Mouse (Mus musculus) heart, adult 2 months (tissue): ENCODE data around the gene Map7. TPM values are rescaled to one million over a fixed set of nuclear protein-coding genes. Genes with fewer than 3 reads are reported as not detected.

Experiments used
- DNase-seq, 2 experiments: peaks; one replicate each; pipeline ENCODE4 v3.0.0; 2021
- H3K27ac ChIP-seq: fragments of 200-600 bp; 2 replicates; pipeline ENCODE4 v1.8.1; 2022
- H3K27me3 ChIP-seq: fragments of 200-500 bp; 2 replicates; pipeline ENCODE4 v1.6.1; 2012; ENCODE audit warnings: mild to moderate bottlenecking, low read length, inconsistent platforms, mixed read lengths; ENCODE audit not compliant: control insufficient read depth, insufficient read depth
- H3K36me3 ChIP-seq: fragments of 200-500 bp; 2 replicates; pipeline ENCODE4 v1.6.1; 2012; ENCODE audit warnings: low read length, inconsistent platforms; ENCODE audit not compliant: control insufficient read depth, insufficient read depth
- H3K4me1 ChIP-seq: fragments of 200-500 bp; 2 replicates; pipeline ENCODE4 v1.6.1; 2011; ENCODE audit warnings: low read length; ENCODE audit not compliant: control insufficient read depth, insufficient read depth
- H3K4me3 ChIP-seq: fragments of 200-600 bp; 2 replicates; pipeline ENCODE4 v1.8.1; 2022
- H3K79me2 ChIP-seq: fragments of 200-500 bp; replicated peaks from 2 replicates; pipeline ENCODE4 v1.6.1; 2012; ENCODE audit warnings: mild to moderate bottlenecking, inconsistent platforms, low read length, moderate library complexity, mixed read lengths; ENCODE audit not compliant: control insufficient read depth, insufficient read depth
- H3K9ac ChIP-seq: fragments of 200-500 bp; 2 replicates; pipeline ENCODE4 v1.6.1; 2012; ENCODE audit warnings: low read depth, mild to moderate bottlenecking, control low read depth, inconsistent platforms, low read length, mixed read lengths
- CTCF ChIP-seq: fragments of 200-600 bp; IDR thresholded peaks from 2 replicates; pipeline ENCODE4 v1.8.1; 2022; ENCODE audit warnings: antibody characterized with exemption, mild to moderate bottlenecking, moderate library complexity
- EP300 ChIP-seq: fragments of 200-500 bp; IDR thresholded peaks from 2 replicates; pipeline ENCODE4 v1.6.1; 2011; ENCODE audit warnings: low read depth, low read length, control low read depth; ENCODE audit not compliant: insufficient read depth
- POLR2A ChIP-seq: fragments of 200-500 bp; IDR thresholded peaks from 2 replicates; pipeline ENCODE4 v1.6.1; 2011; ENCODE audit warnings: mild to moderate bottlenecking, low read depth, low read length, control low read depth; ENCODE audit not compliant: insufficient read depth
- WGBS: fragments of 180-500 bp; shearing (Covaris S2); methylation state at CpG from one replicate; pipeline ENCODE4 v1.1.7; 2018; 5-methylcytosine and 5-hydroxymethylcytosine counted together
- intact Hi-C: fragments of 180-260 bp; cut with DNase I; formaldehyde crosslinking; loops from one replicate; pipeline ENCODE4 v1.15.1; 2025
- microRNA-seq, 2 experiments: library from miRNA; unstranded; fragments of <30 nt; microRNA quantifications; one replicate each; pipeline ENCODE4 v1.2.0; 2021
- polyA plus RNA-seq: library from polyadenylated mRNA; depleted of rRNA; stranded (reverse); fragments of >200 nt; gene quantifications from 2 replicates; pipeline ENCODE4 v1.2.3, GENCODE M21; 2012; rRNA removed
- total RNA-seq, 2 experiments: library from RNA; stranded (reverse); gene quantifications; 2 replicates each; pipeline ENCODE4 v1.2.3; 2021

The Map7 gene
- total and polyA plus RNA-seq, 3 experiments = 6.6 to 19.3 (median 17.9) TPM

GRCm38 (mm10) chr10:20312736-20313301, 164.5 kb downstream of the Map7 start:
- Histone ChIP-seq H3K79me2 (peaks cover 1% of the 10 kb centered on the region; the same call in 1 of the 2 replicates), H3K36me3 (peaks cover 21% of the 10 kb centered on the region), H3K9ac (peak overlapping the region; percentile 78), H3K27me3 (no peaks in the 10 kb centered on the region), H3K4me1 (peaks cover 7% of the 10 kb centered on the region), H3K27ac (peak overlapping the region; percentile 100), H3K4me3 (peak overlapping the region; percentile 75)
- under 1% methylated on average over 54 of the region's 54 CpGs for WGBS
- DNase-seq = peak; percentile 92 to 94
- intact Hi-C loops = loop anchor here (5.0 kb wide), 1 partner anchor 34 kb away; the partner anchor contains the start of gene Mtfr2
- TF ChIP-seq CTCF (no peak), EP300 (peak; percentile 53; the same call in 1 of the 2 replicates), POLR2A (peak; percentile 39)

DNA sequence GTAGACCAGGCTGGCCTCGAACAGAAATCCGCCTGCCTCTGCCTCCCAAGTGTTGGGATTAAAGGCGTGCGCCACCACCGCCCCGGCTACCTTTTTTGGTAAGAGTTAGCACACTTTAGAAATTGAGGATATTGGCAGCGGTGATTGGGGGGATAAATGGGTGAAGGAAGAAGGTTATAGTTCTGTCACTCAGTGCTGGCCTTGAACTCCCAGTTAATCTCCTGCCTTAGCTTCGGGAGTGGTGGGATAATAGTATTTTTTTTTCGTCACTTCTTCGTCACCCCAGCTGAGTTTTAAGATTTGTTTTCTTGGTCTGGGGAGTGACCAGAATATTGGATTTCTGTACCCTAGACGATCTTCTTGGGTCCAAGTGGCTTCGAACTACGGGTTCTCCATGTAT, 165.2 kb downstream of the Map7 start:
- intact Hi-C loops = loop anchor here (5.0 kb wide), 1 partner anchor 34 kb away; the partner anchor contains the start of gene Mtfr2
- Histone ChIP-seq H3K27ac (peak overlapping the region; percentile 100), H3K9ac (no peak overlapping the region), H3K4me1 (peaks cover 7% of the 10 kb centered on the region), H3K36me3 (peaks cover 27% of the 10 kb centered on the region), H3K4me3 (peak overlapping the region; percentile 75), H3K79me2 (peaks cover 3% of the 10 kb centered on the region; the same call in 1 of the 2 replicates), H3K27me3 (no peaks in the 10 kb centered on the region)
- TF ChIP-seq EP300 = no peak
- no peak for TF ChIP-seq POLR2A
- TF ChIP-seq CTCF = no peak
- no peak for DNase-seq
- WGBS = 31% methylated on average over 13 of the region's 13 CpGs

DNA sequence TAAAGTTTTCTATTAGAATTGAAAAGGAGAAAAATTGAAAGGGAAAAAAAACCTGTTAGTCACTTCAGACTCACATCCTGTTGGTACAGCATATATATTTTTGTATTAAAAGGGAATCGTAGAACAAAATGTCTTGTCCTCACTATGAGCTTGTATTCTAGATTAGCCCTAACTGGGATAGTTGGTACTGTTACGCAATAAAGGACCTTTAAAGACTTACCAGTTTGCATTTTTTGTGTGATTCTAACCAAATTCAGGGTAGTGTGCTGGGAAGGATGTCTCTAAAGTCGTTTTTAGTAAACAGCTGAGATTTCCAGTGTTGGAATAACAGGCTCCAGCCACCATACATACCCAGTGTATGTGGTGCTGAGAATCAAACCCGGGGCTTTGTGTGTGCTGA, 165.7 kb downstream of the Map7 start:
- peaks cover 3% of the 10 kb centered on the region; the same call in 1 of the 2 replicates for H3K79me2 ChIP-seq
- DNase-seq = no peak
- WGBS = 49% methylated on average over 4 of the region's 4 CpGs
- H3K36me3 ChIP-seq = peaks cover 31% of the 10 kb centered on the region
- peaks cover 7% of the 10 kb centered on the region for H3K4me1 ChIP-seq
- H3K4me3 ChIP-seq = 0 out of 2 replicates have a peak overlapping the region, but pooled peaks have one; percentile 5
- intact Hi-C loops = loop anchor here (5.0 kb wide), 1 partner anchor 33 kb away; the partner anchor contains the start of gene Mtfr2
- H3K27ac ChIP-seq = no peak overlapping the region
- no peak overlapping the region for H3K9ac ChIP-seq
- TF ChIP-seq POLR2A (no peak), CTCF (no peak), EP300 (no peak)
- H3K27me3 ChIP-seq = no peaks in the 10 kb centered on the region

- Histone ChIP-seq H3K9ac (no peak overlapping the region), H3K4me3 (no peak overlapping the region), H3K27ac (no peak overlapping the region), H3K79me2 (peaks cover 3% of the 10 kb centered on the region; the same call in 1 of the 2 replicates), H3K36me3 (peaks cover 35% of the 10 kb centered on the region), H3K4me1 (peaks cover 7% of the 10 kb centered on the region), H3K27me3 (no peaks in the 10 kb centered on the region)
- 50% methylated on average over 2 of the region's 2 CpGs for WGBS
- intact Hi-C loops = loop anchor here (5.0 kb wide), 1 partner anchor 33 kb away; the partner anchor contains the start of gene Mtfr2
- no peak for DNase-seq
- TF ChIP-seq CTCF = peak; percentile 72
- TF ChIP-seq POLR2A = no peak
- no peak for TF ChIP-seq EP300
Measured at GRCm38 (mm10) chr10:20314797-20315196, 166.5 kb downstream of the Map7 start.

DNA sequence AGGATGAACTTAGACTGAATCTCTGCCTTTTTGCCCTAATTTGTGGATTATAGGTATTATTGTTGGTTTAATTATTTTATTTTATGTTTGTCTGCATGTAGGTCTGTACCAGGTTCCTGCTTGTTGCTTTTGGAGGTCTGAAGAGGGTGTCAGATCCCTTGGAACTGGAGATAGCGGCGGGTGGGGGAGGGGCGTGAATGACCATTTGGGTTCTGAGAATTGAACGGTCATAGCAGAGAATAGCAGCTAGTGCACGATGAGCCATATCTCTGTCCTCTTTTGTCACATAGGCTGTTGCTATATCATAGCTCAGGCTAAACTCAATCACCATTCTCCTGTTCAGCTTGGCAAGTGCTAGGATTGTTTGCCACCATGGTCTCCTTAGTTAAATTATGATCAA, 169.2 kb downstream of the Map7 start:
- TF ChIP-seq POLR2A = no peak
- no peak for TF ChIP-seq EP300
- TF ChIP-seq CTCF = no peak
- no peak for DNase-seq
- no peak overlapping the region for H3K9ac ChIP-seq
- H3K27me3 ChIP-seq = no peaks in the 10 kb centered on the region
- intact Hi-C loops = no loop called here
- no peak overlapping the region for H3K27ac ChIP-seq
- peaks cover 3% of the 10 kb centered on the region; the same call in 1 of the 2 replicates for H3K79me2 ChIP-seq
- no peak overlapping the region for H3K4me3 ChIP-seq
- 39% methylated on average over 5 of the region's 5 CpGs for whole genome bisulfite sequencing
- peaks cover 3% of the 10 kb centered on the region for H3K4me1 ChIP-seq
- peaks cover 48% of the 10 kb centered on the region for H3K36me3 ChIP-seq

- Histone ChIP-seq H3K27ac (no peak overlapping the region), H3K36me3 (peaks cover 33% of the 10 kb centered on the region), H3K27me3 (no peaks in the 10 kb centered on the region), H3K4me3 (no peak overlapping the region), H3K79me2 (peaks cover 3% of the 10 kb centered on the region; the same call in 1 of the 2 replicates), H3K4me1 (no peaks in the 10 kb centered on the region), H3K9ac (no peak overlapping the region)
- no peak for DNase-seq
- intact Hi-C loops = no loop called here
- TF ChIP-seq CTCF = no peak
- TF ChIP-seq EP300 = no peak
- TF ChIP-seq POLR2A = no peak
Measured at GRCm38 (mm10) chr10:20326226-20326625, 178.0 kb downstream of the Map7 start.

Small RNA genes lying within 50 kb of the gene (microRNA-seq; reads per million reads assigned to microRNA genes)
- gene Mir6413 = 0 reads per million in 2 experiments

Other genes starting within 250 kb of the Map7 start
- gene Pex7, start 240.8 kb upstream of the Map7 start, total RNA-seq = 10 to 100 TPM; 32.5 to 32.8 TPM
- gene Pex7, start 240.8 kb upstream of the Map7 start, polyA plus RNA-seq = 37.6 and 59.0 TPM in 2 replicates
- gene Map3k5, start 214.0 kb upstream of the Map7 start, total RNA-seq = 10 to 100 TPM; 42.6 to 45.3 TPM
- gene Map3k5, start 214.0 kb upstream of the Map7 start, polyA plus RNA-seq = 7.6 and 11.9 TPM in 2 replicates
- 10 to 100 TPM; 44.1 to 53.3 TPM for gene Bclaf1, start 164.0 kb downstream of the Map7 start, total RNA-seq
- 12.3 and 26.9 TPM in 2 replicates for gene Bclaf1, start 164.0 kb downstream of the Map7 start, polyA plus RNA-seq
- gene Mtfr2, start 199.3 kb downstream of the Map7 start, total RNA-seq = not detected
- gene Mtfr2, start 199.3 kb downstream of the Map7 start, polyA plus RNA-seq = 0.12 and 0.38 TPM in 2 replicates